Mouse (Mus musculus) neural tube, embryonic 11.5 days (tissue): ENCODE measurements at regions not wholly inside any gene's neighbourhood (a gene's known extent, or its start where the extent isn't known, plus 50 kb on each side); places are given as distances from the start of the nearest gene placed in this dataset.
A peak's percentile ranks its signal among the peaks of the same experiment; 100 is the strongest.

ENCODE experiments used
- ATAC-seq: fragments of 200-750 bp; cut with Nextera tagmentation; 2 replicates; pipeline ENCODE4 v1.8.0; 2017; ENCODE audit warnings: moderate number of reproducible peaks, mild to moderate bottlenecking, moderate TSS enrichment, moderate library complexity; ENCODE audit not compliant: insufficient read depth, low FRiP score, low TSS enrichment
- DNase-seq: peaks from one replicate; pipeline ENCODE4 v3.0.0-alpha.2; 2015; ENCODE audit warnings: low spot score
- H3K27ac ChIP-seq: fragments of 300-500 bp; sonication (generic); 2 replicates; pipeline ENCODE4 v1.5.1; 2014; ENCODE audit warnings: low read depth, mild to moderate bottlenecking, low read length
- H3K27me3 ChIP-seq: fragments of 300-500 bp; sonication (generic); 2 replicates; pipeline ENCODE4 v1.6.1; 2014; ENCODE audit warnings: mild to moderate bottlenecking, low read length, mixed read lengths; ENCODE audit not compliant: control insufficient read depth, insufficient read depth
- H3K36me3 ChIP-seq: fragments of 300-500 bp; sonication (generic); 2 replicates; pipeline ENCODE4 v1.6.1; 2014; ENCODE audit warnings: mild to moderate bottlenecking, low read length, moderate library complexity, mixed read lengths; ENCODE audit not compliant: control insufficient read depth, insufficient read depth
- H3K4me1 ChIP-seq: fragments of 300-500 bp; sonication (generic); 2 replicates; pipeline ENCODE4 v1.6.1; 2014; ENCODE audit warnings: low read length, mixed read lengths; ENCODE audit not compliant: control insufficient read depth, insufficient read depth
- H3K4me2 ChIP-seq: fragments of 300-500 bp; sonication (generic); 2 replicates; pipeline ENCODE4 v1.6.1; 2014; ENCODE audit warnings: low read depth, mild to moderate bottlenecking, moderate library complexity
- H3K4me3 ChIP-seq: fragments of 300-500 bp; sonication (generic); 2 replicates; pipeline ENCODE4 v1.5.1; 2014; ENCODE audit warnings: low read depth, low read length
- H3K9ac ChIP-seq: fragments of 300-500 bp; sonication (generic); 2 replicates; pipeline ENCODE4 v1.6.1; 2014; ENCODE audit warnings: mild to moderate bottlenecking, low read length
- H3K9me3 ChIP-seq: fragments of 300-500 bp; sonication (generic); 2 replicates; pipeline ENCODE4 v1.6.1; 2016; ENCODE audit warnings: low read length; ENCODE audit not compliant: control insufficient read depth
- WGBS: fragments of 180-500 bp; shearing (Covaris S2); extraction: QIAGEN DNeasy Blood & Tissue Kit; methylation state at CpG from one replicate; pipeline ENCODE4 v1.1.7; 2014; 5-methylcytosine and 5-hydroxymethylcytosine counted together

- Histone ChIP-seq H3K4me2 (no peak overlapping the region), H3K36me3 (no peaks in the 10 kb centered on the region), H3K4me3 (no peak overlapping the region), H3K27ac (no peak overlapping the region), H3K9me3 (no peaks in the 10 kb centered on the region), H3K27me3 (no peaks in the 10 kb centered on the region), H3K9ac (no peak overlapping the region), H3K4me1 (no peaks in the 10 kb centered on the region)
- 90% methylated on average over 5 of the region's 5 CpGs for WGBS
- ATAC-seq: no peak
- DNase-seq: no peak
These were observed 102.9 kb downstream of the Mbip start for GRCm38 (mm10) chr12:56242803-56243202.

- H3K27me3 ChIP-seq: no peaks in the 10 kb centered on the region
- no peak overlapping the region for H3K4me3 ChIP-seq
- H3K4me1 ChIP-seq: no peaks in the 10 kb centered on the region
- no peak overlapping the region for H3K27ac ChIP-seq
- no peak overlapping the region for H3K4me2 ChIP-seq
- H3K9me3 ChIP-seq: no peaks in the 10 kb centered on the region
- ATAC-seq (no peak), DNase-seq (peak; percentile 66)
- H3K9ac ChIP-seq: no peak overlapping the region
- no peaks in the 10 kb centered on the region for H3K36me3 ChIP-seq
- WGBS: 25% methylated on average over 5 of the region's 5 CpGs
These were observed 104.0 kb downstream of the Mbip start for GRCm38 (mm10) chr12:56241735-56242134.

- no peak overlapping the region for H3K9ac ChIP-seq
- ATAC-seq (no peak), DNase-seq (peak; percentile 47)
- H3K4me2 ChIP-seq: no peak overlapping the region
- no peaks in the 10 kb centered on the region for H3K4me1 ChIP-seq
- no peak overlapping the region for H3K27ac ChIP-seq
- WGBS: 30% methylated on average over 12 of the region's 12 CpGs
- H3K9me3 ChIP-seq: no peaks in the 10 kb centered on the region
- H3K36me3 ChIP-seq: no peaks in the 10 kb centered on the region
- no peak overlapping the region for H3K4me3 ChIP-seq
- H3K27me3 ChIP-seq: no peaks in the 10 kb centered on the region
These were observed 105.5 kb downstream of the Mbip start for GRCm38 (mm10) chr12:56240206-56240605.

GRCm38 (mm10) chr12:56234571-56234970 lies 111.1 kb downstream of the Mbip start:
- no peaks in the 10 kb centered on the region for H3K4me1 ChIP-seq

GRCm38 (mm10) chr12:56233209-56233608 lies 112.5 kb downstream of the Mbip start:
- no peaks in the 10 kb centered on the region for H3K9me3 ChIP-seq
- H3K36me3 ChIP-seq: no peaks in the 10 kb centered on the region
- DNase-seq (no peak), ATAC-seq (no peak)
- no peak overlapping the region for H3K4me3 ChIP-seq
- no peaks in the 10 kb centered on the region for H3K27me3 ChIP-seq
- H3K4me1 ChIP-seq: no peaks in the 10 kb centered on the region
- H3K9ac ChIP-seq: no peak overlapping the region
- H3K4me2 ChIP-seq: no peak overlapping the region
- H3K27ac ChIP-seq: no peak overlapping the region

More at GRCm38 (mm10) chr12:56234571-56234970, 111.1 kb downstream of the Mbip start:
- no peak for ATAC-seq
- Histone ChIP-seq H3K36me3 (no peaks in the 10 kb centered on the region), H3K27me3 (no peaks in the 10 kb centered on the region), H3K4me2 (no peak overlapping the region), H3K4me3 (no peak overlapping the region), H3K27ac (no peak overlapping the region), H3K9me3 (no peaks in the 10 kb centered on the region), H3K9ac (no peak overlapping the region)
- no peak for DNase-seq
- 74% methylated on average over 6 of the region's 6 CpGs for WGBS

GRCm38 (mm10) chr12:56224142-56224895 lies 121.4 kb downstream of the Mbip start:
- DNase-seq (no peak), ATAC-seq (no peak)
- Histone ChIP-seq H3K27me3 (no peaks in the 10 kb centered on the region), H3K9me3 (no peaks in the 10 kb centered on the region), H3K9ac (no peak overlapping the region), H3K4me2 (no peak overlapping the region), H3K27ac (no peak overlapping the region), H3K4me3 (no peak overlapping the region), H3K36me3 (no peaks in the 10 kb centered on the region), H3K4me1 (no peaks in the 10 kb centered on the region)
- WGBS: 81% methylated on average over 3 of the region's 3 CpGs

- Histone ChIP-seq H3K9ac (no peak overlapping the region), H3K4me1 (no peaks in the 10 kb centered on the region), H3K27me3 (no peaks in the 10 kb centered on the region), H3K36me3 (no peaks in the 10 kb centered on the region), H3K9me3 (no peaks in the 10 kb centered on the region), H3K27ac (no peak overlapping the region), H3K4me3 (no peak overlapping the region), H3K4me2 (no peak overlapping the region)
- ATAC-seq (no peak), DNase-seq (no peak)
- WGBS: 89% methylated on average over 3 of the region's 3 CpGs
These were observed 152.2 kb downstream of the Mbip start for GRCm38 (mm10) chr12:56193524-56193923.

GRCm38 (mm10) chr12:56189562-56189961 lies 156.1 kb downstream of the Mbip start:
- Histone ChIP-seq H3K9ac (no peak overlapping the region), H3K27ac (no peak overlapping the region), H3K9me3 (no peaks in the 10 kb centered on the region), H3K4me1 (no peaks in the 10 kb centered on the region), H3K27me3 (no peaks in the 10 kb centered on the region), H3K4me2 (no peak overlapping the region), H3K4me3 (no peak overlapping the region), H3K36me3 (no peaks in the 10 kb centered on the region)
- ATAC-seq (no peak), DNase-seq (no peak)
- 89% methylated on average over 12 of the region's 12 CpGs for WGBS

- Histone ChIP-seq H3K27ac (no peak overlapping the region), H3K4me3 (no peak overlapping the region), H3K9ac (no peak overlapping the region), H3K4me2 (no peak overlapping the region), H3K9me3 (no peaks in the 10 kb centered on the region), H3K27me3 (no peaks in the 10 kb centered on the region), H3K36me3 (no peaks in the 10 kb centered on the region), H3K4me1 (no peaks in the 10 kb centered on the region)
- DNase-seq (no peak), ATAC-seq (no peak)
- 77% methylated on average over 3 of the region's 3 CpGs for WGBS
These were observed 185.0 kb downstream of the Mbip start for GRCm38 (mm10) chr12:56160736-56161135.
